In genomic region chr16:25727957-25728506, GRCm38 (mm10) we compare ENCODE assay signal across 13 mouse cellular contexts. TPM values are rescaled to one million over a fixed set of nuclear protein-coding genes. Genes with fewer than 3 reads are reported as not detected.
DNase-seq lines count a peak whose midpoint lies in the region; ATAC-seq and TF ChIP-seq lines count a peak whose summit lies in the region.
"Had no signal": no experiment of that assay in that cellular context is flagged by ENCODE, and none has a peak within 500 bp of the region (broad histone marks: within the 10 kb centered on the region; RNA-seq: fewer than 3 reads in every experiment).

No protein-coding gene starts in this region.

- no peak overlapping the region for H3K4me3 ChIP-seq in intestine, embryonic 15.5 days (replicated peaks)
- no peak overlapping the region for H3K4me3 ChIP-seq in hindbrain, postnatal 0 days (ENCODE audit: low read length)
- H3K4me3 ChIP-seq in liver, embryonic 11.5 days (ENCODE audit: low read depth, low read length): no peak overlapping the region
- H3K4me3 ChIP-seq: embryonic facial prominence, embryonic 15.5 days; hindbrain, embryonic 13.5 days; liver, embryonic 15.5 days had no signal

- peak; percentile 3 for DNase-seq in adrenal gland, adult 2 months
- no peak for DNase-seq in adrenal gland, postnatal 4 days (ENCODE audit: low spot score in 2 of 2)
- peak; percentile 59 for DNase-seq in 3T3-L1 (ENCODE audit: low read depth, low spot score)
- DNase-seq in kidney, postnatal 4 days: peak; percentile 72 to 81
- DNase-seq in hindbrain, postnatal 0 days (ENCODE audit: low spot score): no peak
- no peak for DNase-seq in liver, embryonic 11.5 days (ENCODE audit: low spot score)
- no peak for DNase-seq in spleen, postnatal 14 days (ENCODE audit: low spot score in 2 of 2)
- DNase-seq: cerebellum, adult 11-12 months; thymus, postnatal 36 days had no signal

- no peaks in the 10 kb centered on the region for H3K9me3 ChIP-seq in intestine, embryonic 15.5 days
- H3K9me3 ChIP-seq in hindbrain, postnatal 0 days (ENCODE audit: low read length): no peaks in the 10 kb centered on the region
- H3K9me3 ChIP-seq in liver, embryonic 11.5 days (ENCODE audit: control insufficient read depth, low read length): no peaks in the 10 kb centered on the region
- H3K9me3 ChIP-seq: embryonic facial prominence, embryonic 15.5 days; hindbrain, embryonic 13.5 days; liver, embryonic 15.5 days had no signal

- WGBS in intestine, embryonic 15.5 days: 34% methylated on average over 7 of the region's 7 CpGs
- 76% methylated on average over 7 of the region's 7 CpGs for WGBS in hindbrain, postnatal 0 days
- WGBS in liver, embryonic 11.5 days: 48% methylated on average over 7 of the region's 7 CpGs

- H3K9ac ChIP-seq in intestine, embryonic 15.5 days: no peak overlapping the region
- no peak overlapping the region for H3K9ac ChIP-seq in hindbrain, postnatal 0 days (replicated peaks; ENCODE audit: low read length)
- H3K9ac ChIP-seq in liver, embryonic 11.5 days (ENCODE audit: low read depth, low read length): no peak overlapping the region
- H3K9ac ChIP-seq: embryonic facial prominence, embryonic 15.5 days; hindbrain, embryonic 13.5 days; liver, embryonic 15.5 days had no signal

- ATAC-seq in intestine, embryonic 15.5 days: peak; percentile 67
- ATAC-seq in hindbrain, postnatal 0 days: no peak
- ATAC-seq in liver, embryonic 11.5 days (replicated peaks; ENCODE audit: low FRiP score): no peak

- H3K4me1 ChIP-seq in intestine, embryonic 15.5 days (replicated peaks): no peaks in the 10 kb centered on the region
- H3K4me1 ChIP-seq in hindbrain, postnatal 0 days (ENCODE audit: insufficient read depth, low read length): no peaks in the 10 kb centered on the region
- H3K4me1 ChIP-seq in liver, embryonic 11.5 days (replicated peaks; ENCODE audit: control insufficient read depth, insufficient read depth, low read length): no peaks in the 10 kb centered on the region
- H3K4me1 ChIP-seq: embryonic facial prominence, embryonic 15.5 days; hindbrain, embryonic 13.5 days; liver, embryonic 15.5 days had no signal

- TF ChIP-seq CTCF in hindbrain, postnatal 0 days (IDR thresholded peaks at IDR 0.05; ENCODE audit: low read depth): no peak

- H3K27ac ChIP-seq in intestine, embryonic 15.5 days: no peak overlapping the region
- H3K27ac ChIP-seq in hindbrain, postnatal 0 days: no peak overlapping the region
- H3K27ac ChIP-seq in liver, embryonic 11.5 days (ENCODE audit: low read depth, low read length): no peak overlapping the region
- H3K27ac ChIP-seq: embryonic facial prominence, embryonic 15.5 days; hindbrain, embryonic 13.5 days; liver, embryonic 15.5 days had no signal

- no peaks in the 10 kb centered on the region for H3K36me3 ChIP-seq in intestine, embryonic 15.5 days
- no peaks in the 10 kb centered on the region for H3K36me3 ChIP-seq in hindbrain, postnatal 0 days (ENCODE audit: insufficient read depth, low read length)
- no peaks in the 10 kb centered on the region for H3K36me3 ChIP-seq in liver, embryonic 11.5 days (ENCODE audit: control insufficient read depth, insufficient read depth, low read length)
- H3K36me3 ChIP-seq: embryonic facial prominence, embryonic 15.5 days; hindbrain, embryonic 13.5 days; liver, embryonic 15.5 days had no signal

- no peaks in the 10 kb centered on the region for H3K27me3 ChIP-seq in intestine, embryonic 15.5 days (replicated peaks)
- H3K27me3 ChIP-seq in hindbrain, postnatal 0 days (ENCODE audit: insufficient read depth, low read length): no peaks in the 10 kb centered on the region
- no peaks in the 10 kb centered on the region for H3K27me3 ChIP-seq in liver, embryonic 11.5 days (replicated peaks; ENCODE audit: control insufficient read depth, insufficient read depth, low read length)
- H3K27me3 ChIP-seq: embryonic facial prominence, embryonic 15.5 days; hindbrain, embryonic 13.5 days; liver, embryonic 15.5 days had no signal

- no peak overlapping the region for H3K4me2 ChIP-seq in intestine, embryonic 15.5 days (replicated peaks)
- no peak overlapping the region for H3K4me2 ChIP-seq in hindbrain, postnatal 0 days (ENCODE audit: low read depth, low read length)
- no peak overlapping the region for H3K4me2 ChIP-seq in liver, embryonic 11.5 days
- H3K4me2 ChIP-seq: embryonic facial prominence, embryonic 15.5 days; hindbrain, embryonic 13.5 days; liver, embryonic 15.5 days had no signal

RNA-seq across cellular contexts. Expression of gene Trp63, which starts 44.5 kb away (rescaled TPM):
- under 1 TPM; 0.14 to 0.21 TPM for total RNA-seq in adrenal gland, adult 2 months (2021)
- 0.07 and 0.15 TPM in 2 replicates for polyA plus RNA-seq in adrenal gland, adult 2 months (2012; rRNA removed)
- total RNA-seq in adrenal gland, postnatal 4 days (2021): under 1 TPM; 0.36 to 0.71 TPM
- 0.24 and 0.35 TPM in 2 replicates for polyA plus RNA-seq in intestine, embryonic 15.5 days (2015; fragmentation: Nextera tagmentation; extraction: Ambion mirVana)
- total RNA-seq in hindbrain, postnatal 0 days (2014; rRNA removed): 0.05 and 0.07 TPM in 2 replicates
- polyA plus RNA-seq in hindbrain, postnatal 0 days (2015; fragmentation: Nextera tagmentation; extraction: Ambion mirVana): 0.05 and 0.11 TPM in 2 replicates
- polyA plus RNA-seq in liver, embryonic 11.5 days (2014; fragmentation: Nextera tagmentation; extraction: Ambion mirVana): 0.35 and 0.52 TPM in 2 replicates

Comparison
In these comparisons a context has a peak if more than half of its experiments do, and no peak if none do; other contexts are left out.
1. DNase-seq: peak in adrenal gland, adult 2 months (single experiment), 3T3-L1 (single experiment) and kidney, postnatal 4 days (2 of 2); none in adrenal gland, postnatal 4 days (0 of 2), hindbrain, postnatal 0 days (single experiment), liver, embryonic 11.5 days (single experiment) and spleen, postnatal 14 days (0 of 2).